Mouse (Mus musculus) liver, adult 2 months (tissue): ENCODE data around the gene Lrpap1.

ENCODE experiments used
- CTCF ChIP-seq: fragments of 200-500 bp; IDR thresholded peaks from 2 replicates; pipeline ENCODE4 v1.5.1; 2011; ENCODE audit warnings: low read depth, low read length, control low read depth
- POLR2A ChIP-seq: fragments of 200-500 bp; IDR thresholded peaks from 2 replicates; pipeline ENCODE4 v1.6.1; 2011; ENCODE audit warnings: low read length, control low read depth; ENCODE audit not compliant: insufficient read depth; ENCODE audit errors: extremely low read depth

GRCm38 (mm10) chr5:35134286-35134685, 28.7 kb upstream of the Lrpap1 start:
- TF ChIP-seq CTCF (no peak), POLR2A (no peak)
